Mouse (Mus musculus) WW6 (cell line): ENCODE measurements around the gene Samt2.
"Not testable (repeated sequence)": the region's sequence is repeated elsewhere in the genome, so short reads cannot be mapped to it uniquely, and the experiment has no call there.

ENCODE experiments used
- DNase-seq: peaks from one replicate; pipeline ENCODE4 v3.0.0-alpha.2; 2013; ENCODE audit warnings: low read depth, low spot score

Gene Samt2

GRCm38 (mm10) chrX:154579260-154579659 lies at the start of gene Samt2:
TSS of gene Samt2 (minus strand) at chrX:154579360.
- not testable (repeated sequence) for DNase-seq
